Mouse (Mus musculus) cerebellum, postnatal 25 days (tissue): ENCODE measurements around the gene Psmb6.
"Not testable (repeated sequence)": the region's sequence is repeated elsewhere in the genome, so short reads cannot be mapped to it uniquely, and the experiment has no call there.

Experiments
- DNase-seq, 2 experiments: peaks; one replicate each; pipeline ENCODE4 v3.0.0; 2021; ENCODE audit warnings: mixed read lengths in 2 of 2

The Psmb6 gene

DNA sequence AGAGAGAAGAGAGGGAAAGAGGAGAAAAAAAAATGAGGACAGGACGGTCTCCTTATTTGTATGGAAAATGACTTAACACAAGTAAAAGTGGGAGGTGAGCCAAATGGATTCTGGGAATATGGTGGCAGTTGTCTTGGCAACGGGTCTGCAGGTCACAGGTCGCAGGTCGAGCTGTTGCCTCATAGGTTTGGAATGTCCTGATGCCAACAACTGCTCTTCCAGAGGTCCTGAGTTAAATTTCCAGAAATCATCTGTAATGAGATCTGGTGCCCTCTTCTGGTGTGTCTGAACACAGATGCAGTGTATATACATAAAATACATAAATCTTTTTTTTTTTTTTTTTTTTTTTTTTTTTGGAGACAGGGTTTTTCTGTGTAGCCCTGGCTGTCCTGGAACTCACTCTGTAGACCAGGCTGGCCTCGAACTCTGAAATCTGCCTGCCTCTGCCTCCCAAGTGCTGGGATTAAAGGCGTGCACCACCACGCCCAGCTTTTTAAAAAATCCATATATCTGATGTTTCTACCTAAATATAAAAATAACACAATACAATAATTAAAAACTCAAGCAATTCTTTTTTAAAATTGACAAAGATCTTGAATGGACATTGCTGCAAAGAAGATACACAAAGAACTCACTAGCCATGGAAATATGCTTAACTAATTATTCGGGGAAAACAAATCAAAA is 1.7 kb upstream of the Psmb6 start:
- DNase-seq = not testable (repeated sequence)

DNA sequence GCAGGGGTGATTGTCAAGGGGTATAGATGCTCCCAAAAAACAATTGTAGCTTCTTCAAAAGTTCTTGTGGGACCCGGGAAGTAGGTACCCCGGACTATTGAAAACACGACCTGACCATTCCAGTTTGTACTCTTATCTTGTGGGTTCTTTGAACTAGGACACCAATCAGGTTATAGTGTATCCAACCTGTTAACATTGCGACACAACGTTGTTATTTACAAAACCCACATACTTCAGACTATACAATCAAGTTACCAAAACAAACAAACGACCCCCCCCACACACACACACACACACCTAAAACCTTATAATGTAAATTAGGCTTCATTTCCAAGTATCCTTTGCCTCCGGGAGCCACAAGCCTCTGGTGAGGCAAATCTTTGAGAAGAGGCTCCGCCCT is 385 bp upstream of the Psmb6 start:
- DNase-seq = no peak

DNA sequence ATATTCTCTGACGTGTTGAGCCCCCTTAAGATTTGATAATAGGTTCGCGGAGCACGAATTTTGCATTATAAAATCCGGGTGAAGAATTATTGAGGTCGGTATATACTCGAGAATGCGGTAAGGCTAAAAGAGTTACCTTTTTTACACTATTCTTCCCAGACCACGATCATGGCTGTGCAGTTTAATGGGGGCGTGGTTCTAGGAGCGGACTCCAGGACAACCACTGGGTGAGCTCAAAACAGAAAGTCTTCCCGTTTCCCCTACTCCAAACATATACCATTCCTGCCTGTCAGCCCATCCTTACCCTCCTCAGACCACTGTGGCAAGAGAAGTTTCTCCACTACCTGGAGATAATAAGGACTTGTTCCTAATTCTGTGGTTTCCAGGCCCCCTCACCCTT is 559 bp downstream of the Psmb6 start:
- DNase-seq = no peak

DNA sequence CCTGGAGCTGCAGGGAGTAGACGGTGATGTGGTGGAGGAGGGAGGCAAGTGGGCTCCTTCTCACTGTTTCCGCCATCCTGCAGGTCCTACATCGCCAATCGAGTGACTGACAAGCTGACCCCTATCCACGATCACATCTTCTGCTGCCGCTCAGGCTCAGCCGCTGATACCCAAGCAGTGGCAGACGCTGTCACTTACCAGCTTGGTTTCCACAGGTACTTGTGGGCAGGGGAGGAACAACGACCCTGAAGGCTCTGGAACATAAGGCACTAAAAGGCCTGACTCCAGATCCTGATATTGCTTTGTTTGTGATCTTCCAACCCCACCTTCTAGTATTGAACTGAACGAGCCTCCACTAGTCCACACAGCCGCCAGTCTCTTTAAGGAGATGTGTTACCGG is 1.0 kb downstream of the Psmb6 start:
- DNase-seq = no peak

DNA sequence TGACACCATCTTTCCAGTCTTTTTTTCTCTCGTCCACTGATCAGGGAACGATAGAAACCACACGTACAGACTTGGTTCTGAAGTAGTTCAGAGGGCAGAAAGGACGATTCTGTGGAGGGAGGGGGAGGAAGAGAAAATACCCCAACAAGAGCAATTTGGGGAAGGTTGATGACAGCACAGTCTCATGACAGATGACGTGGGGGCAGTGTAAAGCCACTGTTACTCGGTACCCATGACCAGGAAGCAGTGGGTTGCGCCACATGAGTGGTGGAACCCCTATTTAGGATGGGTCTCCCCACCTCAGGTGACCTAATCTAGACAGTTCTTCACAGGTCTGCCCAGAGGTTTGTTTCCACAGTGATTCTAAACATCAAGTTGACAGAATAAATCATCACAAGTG is 3.4 kb downstream of the Psmb6 start:
- DNase-seq = no peak

DNA sequence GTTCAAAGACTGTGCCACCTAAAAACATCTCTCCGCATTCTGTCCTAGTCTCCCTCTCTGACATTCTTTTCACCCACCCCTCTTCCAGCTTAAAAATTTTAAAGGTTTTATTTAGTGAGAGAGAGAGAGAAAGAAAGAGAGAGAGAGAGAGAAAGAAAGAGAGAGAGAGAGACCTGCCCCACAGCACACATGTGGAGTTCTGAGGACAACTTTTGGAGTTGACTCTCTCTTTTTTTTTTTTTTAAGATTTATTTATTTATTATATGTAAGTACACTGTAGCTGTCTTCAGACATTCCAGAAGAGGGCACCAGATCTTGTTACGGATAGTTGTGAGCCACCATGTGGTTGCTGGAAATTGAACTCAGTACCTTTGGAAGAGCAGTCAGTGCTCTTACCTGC is 5.9 kb downstream of the Psmb6 start:
- DNase-seq = not testable (repeated sequence)

DNA sequence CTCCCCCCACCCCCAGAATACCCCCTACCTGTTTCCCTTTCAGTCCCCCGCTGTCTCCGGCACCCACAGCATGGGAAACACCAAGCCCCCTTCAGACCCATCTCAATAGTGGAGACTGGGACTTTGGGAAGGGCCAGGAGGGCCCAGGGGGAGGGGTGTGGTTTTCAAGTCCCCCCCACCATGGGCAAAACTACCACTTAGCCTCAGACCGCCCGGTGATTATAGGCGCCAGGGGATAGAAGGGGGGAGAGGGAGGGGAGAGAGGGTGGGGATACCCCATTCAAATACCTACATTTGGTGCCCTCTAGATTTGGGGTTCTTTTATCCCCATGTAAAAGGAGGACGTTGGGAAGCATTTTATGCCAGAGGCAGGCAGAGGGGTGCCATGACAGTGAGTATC is 7.7 kb downstream of the Psmb6 start, which contains the start of gene Gm40193:
Gene Gm40193 (minus strand): TSS at position 101 of the 400 bp plus-strand sequence.
- DNase-seq = no peak

DNA sequence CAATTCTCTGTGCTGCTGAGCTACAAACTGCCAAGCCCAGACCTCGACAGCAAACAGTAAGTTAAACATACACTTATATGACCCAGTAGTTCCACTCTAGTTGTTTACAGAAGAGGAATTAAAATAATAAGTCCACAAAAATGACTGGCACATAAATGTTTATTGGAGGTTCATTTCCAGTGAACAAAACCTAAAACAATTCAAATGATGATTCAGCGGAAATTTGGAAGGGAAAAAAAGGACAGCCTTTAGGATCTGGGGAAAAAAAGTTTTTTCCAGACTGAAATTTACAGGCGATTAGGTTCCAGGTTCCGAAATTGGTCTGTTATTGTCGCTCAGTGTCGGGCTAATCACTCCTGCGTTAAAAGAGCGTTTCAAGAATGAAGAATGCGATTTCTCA is 14.3 kb downstream of the Psmb6 start:
- DNase-seq = no peak

DNA sequence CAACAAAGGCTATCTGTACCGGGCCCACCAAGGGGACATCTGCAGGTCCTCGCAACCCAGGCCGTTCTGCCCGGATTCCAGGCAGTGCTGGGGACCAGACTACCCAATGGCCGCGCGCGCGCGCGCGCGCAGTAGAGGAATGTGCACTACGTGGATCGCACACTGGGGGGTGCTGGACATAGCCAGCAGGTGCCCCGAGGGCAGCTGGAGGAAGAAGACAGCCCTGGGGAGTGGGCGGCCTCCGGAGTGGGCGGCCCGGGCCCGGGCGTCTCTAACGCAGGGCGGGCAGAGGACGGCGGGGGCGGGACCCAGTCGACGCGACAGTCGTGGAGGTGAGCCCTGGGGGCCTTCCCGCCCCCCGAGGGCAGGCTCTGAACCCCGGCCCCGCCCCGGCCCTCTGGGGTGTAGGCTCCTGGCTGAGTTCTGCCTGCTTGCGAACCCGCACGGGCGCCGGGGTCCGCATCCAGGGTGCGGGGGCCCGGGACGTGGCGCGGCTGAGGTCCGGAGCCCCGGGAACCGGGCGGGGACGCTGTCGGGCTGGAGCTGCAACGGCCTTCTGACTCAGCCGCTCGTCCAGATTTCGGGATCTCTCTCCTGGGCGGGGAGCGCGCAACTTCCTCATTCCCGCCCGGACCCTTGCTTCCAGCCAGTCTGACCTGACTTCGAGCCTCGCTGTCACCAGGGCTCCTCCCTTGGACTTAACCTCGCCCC is 14.9 kb downstream of the Psmb6 start, which contains the start of gene Pld2:
Gene Pld2 (plus strand): TSS at position 188 of the 711 bp plus-strand sequence.
- peak; percentile 50 to 76 for DNase-seq

DNA sequence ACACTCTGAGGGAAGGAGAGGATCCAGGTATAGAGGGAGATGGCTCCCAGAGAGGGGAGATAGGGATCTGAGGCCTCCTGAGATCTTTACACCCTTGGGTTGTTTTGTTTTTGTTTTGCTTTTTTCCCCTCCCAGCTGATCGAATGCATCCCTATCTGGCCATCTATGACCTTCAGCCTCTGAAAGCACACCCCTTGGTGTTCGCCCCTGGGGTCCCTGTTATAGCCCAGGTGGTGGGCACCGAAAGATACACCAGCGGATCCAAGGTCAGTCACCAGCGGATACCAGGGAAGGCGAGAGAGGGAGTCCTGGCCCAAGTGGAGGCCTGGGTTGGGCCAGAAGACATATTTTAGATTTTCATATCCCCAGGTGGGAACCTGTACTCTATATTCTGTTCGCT is 15.8 kb downstream of the Psmb6 start:
- DNase-seq = no peak

DNA sequence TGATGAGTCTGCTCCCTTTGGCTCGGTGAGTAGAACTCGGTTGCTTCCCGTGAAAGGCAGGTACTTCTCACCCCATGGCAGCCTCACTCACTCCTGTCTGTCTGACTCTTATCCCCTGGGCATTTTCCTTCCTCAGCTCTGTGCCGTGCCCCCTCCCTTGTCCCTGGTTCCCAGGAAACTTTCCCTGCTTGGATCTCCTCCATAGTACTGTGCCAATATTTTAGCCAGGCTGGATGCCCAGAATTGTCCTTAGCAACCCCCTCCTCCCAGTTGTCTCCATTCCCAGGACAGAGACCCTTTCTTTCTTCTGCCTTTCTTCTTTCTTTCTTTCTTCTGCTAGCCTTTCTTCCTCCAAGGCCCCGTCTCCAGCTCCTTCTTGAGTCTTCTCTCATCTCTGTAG is 16.2 kb downstream of the Psmb6 start:
- no peak for DNase-seq

DNA sequence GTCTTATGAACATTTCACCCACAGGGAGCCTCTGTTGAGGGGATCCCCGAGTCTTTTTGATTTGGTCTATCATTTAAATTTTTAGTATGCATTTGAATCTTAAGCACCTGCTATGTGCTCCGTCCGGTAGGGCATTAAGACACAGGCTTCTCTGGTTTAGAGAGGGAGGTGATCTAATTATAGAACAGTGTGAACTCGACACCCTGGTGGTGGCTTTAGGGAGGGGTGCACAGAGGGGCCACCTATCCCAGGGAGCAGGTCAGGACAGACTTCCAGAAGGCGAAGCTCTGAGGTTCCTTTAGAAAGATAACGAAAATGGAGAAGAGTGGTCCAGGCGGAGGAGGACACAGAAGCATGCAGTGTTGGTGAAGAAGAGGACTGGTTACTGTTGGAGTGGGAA is 19.3 kb downstream of the Psmb6 start:
- DNase-seq = no peak

DNA sequence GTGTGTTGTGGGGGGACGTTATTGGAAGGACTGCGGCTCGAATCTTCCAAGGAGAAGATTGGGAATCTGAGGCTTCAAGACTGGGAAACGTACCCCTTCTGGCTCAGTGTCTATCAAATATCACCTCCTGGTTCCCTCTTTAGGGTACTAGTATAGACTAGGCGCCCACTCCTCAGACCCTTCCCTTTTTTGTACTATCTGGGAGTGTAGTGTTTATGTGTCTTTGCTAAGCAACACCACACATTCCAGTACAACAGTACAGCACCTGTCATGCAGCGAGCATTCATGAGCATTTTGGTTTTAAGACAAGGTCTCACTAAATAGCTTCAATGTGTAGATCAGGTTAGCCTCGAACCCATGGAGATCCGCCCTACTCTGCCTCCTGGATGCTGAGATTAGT is 26.4 kb downstream of the Psmb6 start:
- no peak for DNase-seq

DNA sequence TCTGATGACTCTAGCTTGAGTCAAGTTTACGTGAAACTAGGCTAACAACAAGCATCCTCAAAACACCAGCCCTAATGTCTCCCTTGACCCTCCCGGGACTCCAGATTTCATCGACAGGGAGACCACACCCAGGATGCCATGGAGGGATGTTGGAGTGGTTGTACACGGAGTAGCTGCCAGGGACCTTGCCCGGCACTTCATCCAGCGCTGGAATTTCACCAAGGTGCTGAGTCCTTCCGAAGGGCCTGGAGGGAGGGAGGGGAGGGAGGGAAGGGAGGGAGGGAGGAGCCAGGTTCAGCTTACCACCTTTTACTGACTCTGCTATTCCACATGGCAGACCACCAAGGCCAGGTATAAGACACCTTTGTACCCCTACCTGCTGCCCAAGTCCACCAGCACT is 28.8 kb downstream of the Psmb6 start:
- DNase-seq = no peak

DNA sequence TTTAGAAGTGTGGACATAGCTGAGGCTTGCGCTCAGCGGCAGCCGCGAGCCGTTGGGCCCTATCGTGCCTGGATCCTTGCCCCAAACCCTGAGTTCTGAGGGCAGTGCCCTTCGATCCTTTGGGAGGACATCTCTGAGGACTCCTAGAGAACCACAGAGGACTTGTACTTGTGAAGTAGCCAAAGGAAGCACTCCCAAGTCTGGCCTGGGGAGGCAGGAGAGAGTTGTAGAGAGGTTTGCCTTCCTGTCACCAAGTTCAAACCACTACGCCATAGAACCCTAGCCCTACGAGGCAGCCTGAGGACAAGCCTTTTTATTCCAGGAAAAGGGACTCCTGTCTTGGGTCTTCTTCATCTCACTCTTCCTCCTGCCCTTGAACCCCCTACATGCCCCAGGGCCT is 32.4 kb downstream of the Psmb6 start:
- no peak for DNase-seq

DNA sequence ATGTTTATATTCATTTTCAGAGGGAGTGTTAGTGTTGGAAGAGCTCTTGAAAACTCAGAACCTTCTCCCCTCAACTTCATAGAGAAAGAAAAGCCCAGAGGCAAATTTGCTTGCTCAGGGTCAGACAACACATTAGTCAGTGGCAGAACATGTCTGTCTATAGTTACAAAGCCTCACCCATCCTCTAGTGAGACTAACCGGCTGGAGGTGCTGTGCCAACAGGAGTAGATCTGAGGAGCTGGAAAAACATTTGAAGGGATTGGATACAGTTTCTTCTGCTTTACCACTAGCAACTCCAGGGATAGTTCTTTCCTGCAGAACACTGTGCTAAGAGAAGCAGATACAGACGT is 36.7 kb downstream of the Psmb6 start:
- DNase-seq = no peak

DNA sequence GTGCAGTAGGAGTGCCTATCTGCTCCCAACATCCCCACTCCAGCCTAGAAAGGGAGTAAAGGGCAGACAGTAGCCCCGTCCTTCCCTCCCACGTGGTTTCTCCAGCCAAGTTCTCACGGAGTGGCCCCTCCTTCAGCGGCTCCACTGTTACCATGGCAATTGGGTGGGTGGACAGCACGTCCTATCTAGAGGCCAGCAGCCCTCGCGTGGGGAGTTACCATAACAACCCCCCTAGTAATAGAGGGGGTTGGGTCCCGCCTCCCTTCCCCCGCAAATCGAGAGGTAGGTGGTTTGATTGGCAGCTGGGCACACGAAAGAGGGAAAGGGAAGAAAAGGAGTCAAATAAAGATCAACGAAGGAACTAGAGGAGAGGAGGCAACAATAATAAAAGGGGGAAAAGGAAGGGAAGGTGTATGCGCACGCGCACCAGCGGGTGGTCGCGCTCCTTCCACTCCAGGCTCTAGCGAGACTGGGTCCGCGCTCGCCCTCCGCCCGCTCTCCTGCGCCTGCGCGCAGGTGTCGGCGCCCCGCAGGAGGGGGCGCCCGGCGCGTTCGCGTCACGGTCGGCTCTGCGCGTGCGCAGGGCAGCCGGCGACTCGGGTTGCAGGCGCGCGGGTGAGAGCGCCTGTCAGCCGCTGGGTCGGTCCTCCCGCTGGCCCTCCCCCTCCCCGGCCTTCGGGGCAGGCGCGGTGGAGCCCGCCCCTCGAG is 37.3 kb downstream of the Psmb6 start, which contains the start of gene Mink1:
Gene Mink1 (plus strand): TSS at position 595 of the 708 bp plus-strand sequence.
- DNase-seq = peak; percentile 92 to 95

DNA sequence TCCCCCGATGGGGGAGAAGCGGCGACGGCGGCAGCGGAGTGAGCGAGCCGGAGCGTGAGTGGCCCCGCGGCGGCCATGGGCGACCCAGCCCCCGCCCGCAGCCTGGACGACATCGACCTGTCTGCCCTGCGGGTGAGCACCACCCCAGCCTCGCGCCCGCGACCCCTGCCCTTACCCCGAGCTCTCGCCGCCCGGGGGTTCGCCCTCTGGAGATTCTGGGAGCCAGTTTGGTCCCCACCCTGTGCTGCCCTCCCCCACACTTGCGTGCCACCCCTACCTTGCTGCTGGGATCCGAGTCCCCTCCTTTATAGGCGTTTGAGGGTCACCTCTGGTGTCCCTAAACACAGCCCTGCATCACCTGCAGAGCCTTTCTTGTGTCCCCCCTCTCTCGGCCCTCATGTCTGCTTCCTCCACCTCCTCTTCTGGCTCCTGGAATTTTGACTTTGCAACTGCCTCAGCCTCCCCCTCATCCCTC is 37.9 kb downstream of the Psmb6 start:
- DNase-seq = no peak

DNA sequence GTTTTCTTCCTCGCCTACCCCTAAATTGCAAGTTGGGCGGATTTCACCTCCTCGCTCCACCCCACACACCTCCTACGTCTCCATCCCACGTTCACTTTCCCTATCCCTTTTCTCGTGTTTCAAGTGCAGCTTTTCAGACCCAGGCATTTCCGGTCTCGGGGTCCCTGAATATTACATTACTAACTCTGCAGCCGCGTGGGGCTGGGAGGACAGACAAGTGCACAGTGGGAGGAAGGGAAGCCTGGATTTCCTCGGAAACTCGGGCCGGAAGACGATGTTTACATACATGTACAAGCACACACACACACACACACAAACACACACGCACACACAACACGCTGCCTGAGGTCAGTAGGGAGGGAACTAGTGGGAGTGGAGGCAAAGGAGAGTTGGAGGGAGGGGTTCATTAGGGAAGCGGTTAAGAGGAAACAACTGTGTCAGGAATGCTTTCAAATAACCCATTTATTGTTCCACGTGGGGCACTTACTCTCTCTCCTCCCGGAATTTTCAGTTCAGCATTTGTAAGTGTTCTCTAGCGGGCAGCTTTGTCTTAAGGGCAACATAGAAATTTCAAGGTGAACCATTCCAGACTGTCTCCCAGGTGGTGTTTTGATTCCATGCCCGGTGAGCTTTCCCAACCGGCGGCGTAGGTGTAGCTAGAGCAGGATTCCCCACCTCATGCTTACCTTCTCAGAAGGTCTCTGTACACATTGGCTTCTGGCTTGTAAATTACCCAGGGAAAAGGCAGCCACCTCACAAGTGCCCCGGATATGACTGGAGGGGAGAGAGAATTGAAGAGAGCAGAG is 38.5 kb downstream of the Psmb6 start:
- peak in 1 of 2 experiments; percentile 44 for DNase-seq

DNA sequence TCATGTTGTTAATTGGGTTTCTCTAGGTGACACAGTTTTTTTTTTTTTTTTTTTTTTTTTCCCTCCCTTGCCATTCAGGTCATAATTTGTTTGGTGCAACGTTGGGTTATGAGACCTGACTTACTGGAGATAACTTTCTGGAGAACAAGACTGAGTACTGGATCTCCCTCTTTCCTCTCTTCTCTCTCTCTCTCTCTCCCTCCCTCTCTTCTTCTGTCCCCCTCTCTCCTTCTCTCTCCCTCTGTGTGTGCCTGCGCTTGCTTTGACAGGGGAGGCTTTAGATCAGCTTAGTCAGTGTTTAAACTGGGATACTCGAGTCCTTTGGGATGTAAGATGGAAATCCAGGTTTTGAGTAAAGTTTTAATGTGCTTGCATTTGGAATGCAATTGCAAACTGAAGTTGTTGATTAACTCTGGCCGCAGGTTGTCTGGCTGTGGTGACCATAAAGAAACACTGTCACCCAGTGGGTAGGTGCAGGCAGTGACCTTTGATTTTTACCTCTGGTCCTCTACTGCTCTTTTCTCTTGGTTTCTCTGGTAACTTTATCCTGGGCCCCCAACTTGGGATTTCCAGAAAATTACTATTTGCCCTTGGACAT is 39.2 kb downstream of the Psmb6 start:
- DNase-seq = no peak

DNA sequence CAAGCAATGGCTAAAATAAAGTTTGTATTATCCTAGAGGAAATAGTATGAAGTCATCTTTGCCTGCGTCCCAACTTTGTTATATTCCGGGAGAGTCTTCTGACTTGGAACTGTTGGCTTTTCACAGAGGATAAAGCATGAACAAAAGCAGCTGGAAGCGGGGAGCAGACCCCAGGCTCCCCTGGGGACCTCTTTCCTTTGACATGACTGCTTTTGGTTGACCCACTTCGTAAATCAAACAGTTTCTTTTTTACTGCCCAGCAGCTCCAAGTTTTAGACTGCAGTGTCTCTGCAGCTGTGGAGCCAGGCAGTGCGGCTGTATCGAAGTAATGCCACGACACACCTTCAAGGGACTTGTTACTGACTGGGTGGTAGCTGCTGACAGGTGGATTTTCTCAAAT is 41.4 kb downstream of the Psmb6 start:
- DNase-seq = no peak

DNA sequence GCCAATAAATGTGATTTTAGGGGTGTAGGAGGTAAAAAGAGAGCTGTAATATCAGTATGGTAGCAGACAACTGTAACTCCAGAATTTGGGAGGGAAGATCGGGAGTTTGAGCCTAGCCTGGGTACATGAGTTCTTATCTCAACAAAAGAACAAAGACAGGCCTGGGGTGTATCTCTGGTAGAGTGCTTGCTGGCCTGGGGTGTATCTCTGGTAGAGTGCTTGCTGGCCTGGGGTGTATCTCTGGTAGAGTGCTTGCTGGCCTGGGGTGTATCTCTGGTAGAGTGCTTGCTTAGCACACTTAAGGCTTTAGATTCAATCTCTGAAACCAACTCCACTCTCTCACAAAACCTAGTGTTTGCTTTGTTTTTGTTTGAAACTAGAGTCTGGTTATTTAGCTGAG is 45.4 kb downstream of the Psmb6 start:
- not testable (repeated sequence) for DNase-seq
